Mouse (Mus musculus) natural killer cell, adult 2 months (primary cell): ENCODE data around the gene Ifngr1.

Experiments
- DNase-seq, 2 experiments: peaks; one replicate each; pipeline ENCODE4 v3.0.0; 2022; ENCODE audit warnings: low spot score in 2 of 2

Gene Ifngr1

DNA sequence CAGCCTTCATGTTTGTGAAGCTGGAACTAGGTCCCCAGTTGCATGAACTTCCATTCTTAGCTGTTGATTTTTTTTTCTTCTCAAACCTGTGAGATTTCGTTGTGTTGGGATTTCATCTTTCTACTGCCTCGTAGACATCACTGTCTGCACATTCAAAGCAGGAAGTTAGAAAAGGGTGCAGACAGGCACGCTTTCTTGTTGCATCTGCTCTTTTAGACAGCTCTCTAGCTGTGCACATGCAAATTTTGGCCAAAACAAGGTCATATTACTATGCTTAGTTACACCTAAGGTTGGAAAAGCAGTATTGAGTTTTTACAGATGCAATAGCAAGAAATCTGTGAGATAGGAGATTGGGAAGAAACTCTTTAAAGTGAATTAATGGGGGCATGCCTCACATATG lies 4.5 kb upstream of the Ifngr1 start:
- DNase-seq = no peak

DNA sequence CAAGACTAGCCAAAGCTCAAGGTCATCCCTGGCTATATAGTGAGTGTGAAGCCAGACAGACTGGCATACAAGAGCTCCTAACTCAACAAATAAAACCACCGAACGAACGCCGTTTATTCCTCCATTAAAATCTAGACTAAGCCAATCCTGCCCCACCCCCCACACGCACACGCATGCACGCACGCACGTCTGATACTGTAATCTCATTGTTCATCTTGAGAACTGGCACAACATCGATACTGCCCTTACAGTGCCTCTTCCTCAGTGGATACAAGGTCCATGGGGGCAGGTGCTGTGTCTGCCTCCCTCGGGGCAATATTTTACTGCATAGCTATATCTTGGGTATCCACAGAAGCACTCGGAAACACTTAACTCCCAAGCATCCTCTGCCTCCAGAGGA lies 2.1 kb upstream of the Ifngr1 start:
- DNase-seq = no peak

DNA sequence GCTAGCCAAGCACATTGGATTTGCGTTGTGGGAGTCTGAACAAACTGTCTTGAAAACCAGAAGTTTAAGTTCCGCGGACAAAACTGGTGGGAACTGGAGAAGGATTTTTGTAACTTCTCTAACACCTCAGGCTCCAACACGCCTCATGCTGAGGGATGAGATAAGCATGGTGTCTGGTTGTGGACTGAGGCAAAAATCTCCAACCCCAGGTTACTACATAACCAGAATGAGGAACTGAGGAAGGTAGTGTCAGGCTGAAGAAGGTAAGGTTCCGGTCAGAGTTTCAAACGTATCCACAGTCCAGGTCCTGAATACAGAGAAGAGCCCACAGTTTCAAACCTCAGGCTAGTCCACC lies 486 bp upstream of the Ifngr1 start:
- DNase-seq = no peak

DNA sequence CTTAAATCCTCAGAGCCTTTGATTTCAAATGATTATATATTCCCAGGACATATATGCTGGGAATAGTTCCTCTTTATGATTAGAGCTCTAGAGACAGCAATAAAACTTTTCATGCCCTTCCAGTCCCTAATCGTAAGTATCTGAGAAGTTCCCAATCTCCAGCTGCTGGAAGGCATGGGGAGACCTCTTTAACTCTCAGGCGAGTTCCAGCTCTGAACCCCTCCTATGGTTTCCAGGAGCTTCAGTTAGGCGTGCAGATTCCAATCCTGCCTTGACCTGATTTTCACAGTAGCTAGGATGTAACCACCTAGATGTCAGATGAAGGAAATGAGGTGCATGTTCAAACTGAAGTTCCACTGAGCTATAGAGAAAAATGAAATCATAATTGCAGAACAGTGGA lies 807 bp downstream of the Ifngr1 start:
- no peak for DNase-seq

DNA sequence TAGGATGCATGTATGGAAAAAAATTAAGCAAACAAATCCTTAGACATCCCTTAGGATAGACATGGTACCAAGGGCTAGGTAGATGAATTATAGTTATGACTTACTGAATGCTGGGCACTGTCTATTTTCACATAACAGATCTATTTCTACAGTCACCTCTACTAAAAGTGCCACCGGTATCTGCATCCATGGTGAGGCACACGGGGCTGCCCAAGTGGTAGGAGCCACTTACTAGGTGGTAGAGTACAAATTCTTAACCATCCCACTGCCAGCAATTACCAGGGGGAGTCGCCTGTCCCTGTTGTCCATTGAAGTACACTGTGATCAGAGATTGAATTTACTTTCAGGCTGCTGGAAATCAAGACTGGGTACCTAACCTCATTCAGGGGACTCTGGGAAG lies 1.5 kb downstream of the Ifngr1 start:
- no peak for DNase-seq

DNA sequence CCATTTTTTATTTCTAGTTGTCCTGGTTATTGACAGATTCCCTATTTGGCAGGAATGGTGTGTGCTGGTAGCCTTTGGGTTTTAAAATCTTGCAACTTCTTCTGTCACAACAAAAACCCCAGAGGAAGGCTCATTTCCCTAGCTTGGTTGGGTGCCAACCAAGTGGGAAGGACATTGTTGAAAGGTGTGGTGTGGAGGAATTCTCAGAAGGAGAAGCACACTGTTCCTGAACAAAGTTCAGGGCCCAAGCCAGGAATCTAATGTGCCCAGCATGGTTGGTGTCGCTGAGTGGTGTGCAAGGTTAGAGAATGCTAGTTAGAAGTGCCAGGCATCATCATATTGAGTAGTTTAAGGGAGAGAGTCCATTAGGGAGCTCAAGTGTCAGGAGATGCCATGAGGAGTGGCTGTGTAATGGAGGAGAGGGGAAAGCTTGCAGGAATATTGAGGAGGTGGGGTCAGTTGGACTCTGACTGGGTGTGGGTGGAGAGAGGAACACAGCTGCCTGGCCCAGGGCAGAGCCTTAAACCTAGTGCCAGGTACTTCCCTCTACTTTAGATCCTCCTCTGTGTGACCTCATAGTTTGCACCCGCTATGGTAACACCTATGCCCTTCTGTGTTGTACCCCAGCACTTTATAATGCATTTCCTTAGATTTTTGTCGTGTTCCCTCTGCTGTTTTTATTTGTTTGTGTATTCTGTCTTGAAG lies 2.6 kb downstream of the Ifngr1 start:
- peak in 1 of 2 experiments; percentile 54 for DNase-seq

DNA sequence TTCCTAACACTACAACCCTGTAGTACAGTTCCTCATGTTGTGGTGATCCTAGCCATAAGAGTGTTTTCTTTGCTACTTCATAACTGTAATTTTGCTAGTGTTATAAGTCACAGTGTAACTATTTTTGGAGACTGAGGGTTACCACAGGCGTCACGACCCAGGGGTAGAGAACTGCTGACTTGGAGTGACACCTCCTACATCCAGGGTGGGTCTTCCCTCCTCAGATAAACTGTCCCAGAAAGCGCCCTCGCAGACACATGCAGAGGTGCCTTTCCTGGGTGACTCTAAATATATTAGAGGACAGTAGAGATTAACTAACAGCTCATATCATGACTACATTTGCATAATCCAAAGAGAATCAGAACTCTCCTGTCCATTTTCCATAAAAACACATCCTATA lies 5.1 kb downstream of the Ifngr1 start:
- peak in 1 of 2 experiments; percentile 39 for DNase-seq

DNA sequence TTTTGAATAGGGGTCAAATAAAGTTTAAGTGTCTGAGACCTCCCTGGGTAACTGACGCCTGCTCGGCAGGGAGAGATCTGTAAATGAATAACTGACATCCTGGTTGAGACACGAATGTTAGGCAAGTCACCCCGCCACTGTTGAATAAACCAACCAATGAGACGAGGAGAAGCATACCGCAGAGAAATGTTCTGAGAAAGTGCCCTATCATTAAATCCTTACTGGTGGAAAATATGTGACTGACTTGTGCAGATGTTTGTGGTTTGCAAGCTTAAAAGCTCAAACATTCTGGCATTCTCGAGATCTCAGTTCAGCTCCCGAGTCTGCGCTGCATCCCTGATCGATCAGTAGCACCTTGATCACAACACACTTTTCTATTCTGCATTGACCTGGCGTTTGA lies 6.3 kb downstream of the Ifngr1 start:
- no peak for DNase-seq

DNA sequence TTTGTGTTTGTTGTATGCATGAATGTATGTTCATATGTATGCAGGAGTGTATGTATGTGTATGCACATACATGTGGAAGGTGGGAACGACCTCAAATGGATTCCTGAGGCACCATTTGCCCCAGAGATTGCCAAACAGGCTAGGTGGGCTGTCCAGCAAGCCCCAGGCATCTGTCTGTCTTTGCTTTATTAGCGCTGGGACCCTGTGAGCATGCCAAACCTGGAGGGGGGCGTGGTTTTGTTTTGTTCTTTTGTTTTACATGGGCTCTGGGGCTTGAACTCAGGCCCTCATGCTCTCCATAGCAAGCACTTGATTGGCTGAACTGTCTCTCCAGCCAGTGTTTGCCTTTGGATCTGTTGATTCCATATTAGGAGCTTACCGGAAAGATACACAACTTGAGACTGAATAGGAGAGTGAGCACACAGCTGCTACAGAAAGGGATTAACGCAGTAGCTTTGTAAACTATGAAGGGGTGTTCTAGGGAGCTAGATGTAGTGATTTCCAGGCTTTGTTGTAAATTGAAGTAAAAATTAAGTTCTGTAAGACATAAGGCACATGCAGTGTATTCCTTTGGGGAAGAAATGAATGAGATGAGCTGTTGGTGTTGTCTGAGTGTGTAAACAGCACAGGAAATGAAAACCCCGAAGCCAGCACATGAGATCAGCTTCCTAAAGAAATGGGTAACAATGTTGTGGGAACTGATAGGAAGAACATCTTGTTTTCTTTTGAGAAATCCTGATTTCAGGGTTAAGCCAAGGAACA lies 7.8 kb downstream of the Ifngr1 start:
- DNase-seq = no peak

DNA sequence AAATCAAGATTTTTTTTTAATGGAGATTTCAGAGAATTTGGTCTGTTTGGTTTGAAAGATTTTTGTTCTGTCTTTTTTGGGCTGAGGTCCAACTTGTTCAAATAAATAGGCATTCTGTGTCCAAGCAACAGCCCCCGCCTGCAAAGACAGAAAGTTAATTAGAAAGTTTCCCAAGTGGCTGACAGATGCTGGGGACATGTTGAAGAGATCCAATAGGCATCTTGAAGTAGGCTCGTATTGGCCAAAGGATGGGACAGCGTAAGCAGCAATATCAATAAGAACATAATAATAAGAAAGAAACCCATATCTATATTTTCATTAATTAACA lies 8.3 kb downstream of the Ifngr1 start:
- DNase-seq = no peak

DNA sequence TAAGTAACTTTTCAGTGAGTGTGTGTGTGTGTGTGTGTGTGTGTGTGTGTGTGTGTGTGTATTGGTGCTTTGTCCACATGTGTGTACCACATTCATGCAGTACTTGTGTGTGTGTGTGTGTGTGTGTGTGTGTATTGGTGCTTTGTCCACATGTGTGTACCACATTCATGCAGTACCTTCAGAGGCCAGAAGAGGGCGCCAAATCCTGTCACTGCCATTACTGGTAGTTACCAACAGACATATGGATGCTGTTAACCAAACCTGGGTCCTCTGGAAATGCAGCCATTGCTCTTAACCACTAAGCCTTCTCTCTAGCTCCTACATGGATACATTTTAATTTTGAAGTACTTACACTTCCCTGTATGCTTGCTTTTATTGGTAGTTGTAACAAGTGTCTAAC lies 9.8 kb downstream of the Ifngr1 start:
- peak; percentile 71 to 77 for DNase-seq

DNA sequence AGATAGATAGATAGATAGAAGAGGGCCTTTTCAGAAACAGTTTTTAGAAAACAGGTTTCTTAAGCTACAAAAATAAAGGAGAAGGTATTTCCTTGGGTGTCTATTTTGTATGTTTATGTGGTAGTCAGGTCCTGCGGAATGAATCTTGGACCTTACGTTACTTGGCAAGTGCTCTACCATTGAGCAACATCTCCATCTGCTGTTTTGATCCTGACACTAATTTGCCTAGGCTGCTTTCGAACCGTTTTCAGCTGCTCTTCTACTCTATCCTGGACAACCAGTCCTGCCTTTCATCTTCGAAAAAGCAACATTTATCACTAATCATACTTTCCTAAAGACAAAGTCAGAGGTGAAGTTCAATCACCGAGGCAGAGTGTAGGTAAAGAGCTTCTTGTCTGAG lies 11.5 kb downstream of the Ifngr1 start:
- no peak for DNase-seq

DNA sequence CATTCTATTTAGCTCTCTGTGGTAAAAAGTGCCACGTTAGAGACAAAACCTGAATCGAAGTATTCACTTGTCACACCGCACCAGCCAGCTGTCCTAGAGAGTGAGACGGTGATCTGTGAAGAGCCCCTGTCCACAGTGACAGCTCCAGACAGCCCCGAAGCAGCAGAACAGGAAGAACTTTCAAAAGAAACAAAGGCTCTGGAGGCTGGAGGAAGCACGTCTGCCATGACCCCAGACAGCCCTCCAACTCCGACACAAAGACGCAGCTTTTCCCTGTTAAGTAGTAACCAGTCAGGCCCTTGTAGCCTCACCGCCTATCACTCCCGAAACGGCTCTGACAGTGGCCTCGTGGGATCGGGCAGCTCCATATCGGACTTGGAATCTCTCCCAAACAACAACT lies 17.4 kb downstream of the Ifngr1 start:
- DNase-seq = no peak

DNA sequence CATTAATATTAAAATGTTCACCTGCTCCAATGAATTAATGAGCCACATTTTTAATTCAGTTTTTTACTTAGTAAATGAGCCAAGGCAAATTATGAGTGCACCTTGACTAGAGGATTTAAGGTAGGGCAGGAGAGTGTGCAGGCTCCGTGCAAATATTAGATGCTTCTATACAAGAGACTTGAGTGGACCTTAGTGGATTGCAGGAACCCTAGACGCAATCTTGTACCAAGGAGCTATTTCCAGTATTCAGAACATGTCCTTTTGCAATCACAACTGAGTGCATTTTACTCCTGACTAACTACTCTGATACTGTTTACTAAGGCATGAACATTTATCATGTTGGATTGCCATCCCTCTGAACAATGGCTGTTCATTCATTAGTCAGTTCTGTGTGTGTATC lies 19.9 kb downstream of the Ifngr1 start:
- no peak for DNase-seq

DNA sequence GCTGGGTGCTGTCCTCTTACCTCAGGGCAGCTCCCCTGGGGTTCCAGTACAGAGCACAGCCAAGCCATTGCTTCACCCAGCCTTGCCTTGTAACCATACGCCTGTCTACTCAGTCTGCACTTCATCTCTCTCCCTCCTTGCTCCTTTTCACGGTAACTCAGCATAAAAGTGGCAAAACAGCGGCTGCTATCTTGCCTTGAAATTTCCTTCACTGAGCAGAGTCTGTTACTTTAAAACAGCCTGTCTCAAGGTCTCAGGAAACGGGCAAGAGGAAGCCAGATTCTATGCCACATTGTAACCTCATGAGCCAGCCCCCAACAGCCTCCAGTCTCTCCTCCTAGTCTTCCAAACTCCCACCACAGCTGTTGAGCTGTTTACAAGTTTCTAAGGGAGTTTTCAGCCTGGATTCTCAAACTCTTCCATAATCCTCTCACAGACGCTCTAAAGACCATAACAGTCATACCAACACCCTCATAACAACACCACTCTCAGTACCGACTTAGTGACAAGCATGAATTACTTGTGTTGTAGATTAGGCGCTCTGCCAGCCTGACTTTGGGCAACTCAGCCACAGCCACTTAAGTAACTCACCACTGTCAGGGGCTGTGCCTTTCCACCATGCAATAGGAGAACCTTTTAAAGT lies 21.5 kb downstream of the Ifngr1 start:
- DNase-seq = peak in 1 of 2 experiments; percentile 37

DNA sequence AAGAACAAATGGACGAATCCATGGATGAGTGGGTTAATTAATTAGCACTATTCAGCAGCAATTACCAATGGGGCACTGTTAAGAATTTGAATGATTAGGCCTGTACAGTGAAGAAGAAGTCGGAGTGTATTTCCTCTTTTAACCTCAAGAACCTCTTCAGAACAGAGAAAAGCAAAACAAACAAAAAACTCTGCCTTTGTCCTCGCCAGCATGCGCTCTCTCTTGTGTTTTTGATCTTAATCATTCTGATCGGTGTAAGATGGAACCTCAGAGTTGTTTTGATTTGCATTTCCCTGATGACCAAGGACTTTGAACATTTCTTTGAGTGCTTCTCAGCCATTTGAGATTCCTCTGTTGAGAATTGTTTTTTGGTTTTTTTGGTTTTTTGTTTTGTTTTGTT lies 28.0 kb downstream of the Ifngr1 start:
- DNase-seq = no peak

DNA sequence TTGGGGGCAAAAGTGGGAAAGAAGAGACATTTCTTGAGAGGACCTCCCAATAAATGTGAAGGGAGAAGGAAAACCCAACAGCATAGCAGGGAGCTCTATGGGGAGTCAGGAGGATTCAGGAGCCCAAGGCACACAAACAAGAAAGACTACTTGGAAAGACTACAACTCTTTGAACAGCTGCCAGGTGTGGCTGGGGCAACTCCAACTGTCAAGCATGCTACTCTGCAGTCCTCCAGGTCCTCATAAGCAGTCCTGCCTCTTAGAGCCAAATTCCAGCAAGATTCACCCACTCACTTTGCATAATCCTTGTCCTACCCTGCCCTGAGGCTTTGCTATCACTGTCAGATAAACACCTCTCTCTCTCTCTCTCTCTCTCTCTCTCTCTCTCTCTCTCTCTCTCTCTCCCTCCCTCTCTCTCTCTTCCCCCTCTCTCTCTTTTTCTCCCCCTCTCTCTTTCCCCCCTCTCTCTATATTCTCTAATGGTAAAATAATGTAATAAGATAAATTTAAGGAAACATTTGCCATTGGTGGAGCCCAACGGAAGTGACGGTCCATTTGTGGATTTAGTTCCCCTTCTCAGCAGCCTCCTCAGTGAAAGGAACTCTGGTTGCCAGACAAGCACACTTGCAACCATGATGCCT lies 29.8 kb downstream of the Ifngr1 start, which contains the start of gene Il22ra2:
TSS of gene Il22ra2 (plus strand) at position 591 of the 641 bp plus-strand sequence.
- DNase-seq = no peak

DNA sequence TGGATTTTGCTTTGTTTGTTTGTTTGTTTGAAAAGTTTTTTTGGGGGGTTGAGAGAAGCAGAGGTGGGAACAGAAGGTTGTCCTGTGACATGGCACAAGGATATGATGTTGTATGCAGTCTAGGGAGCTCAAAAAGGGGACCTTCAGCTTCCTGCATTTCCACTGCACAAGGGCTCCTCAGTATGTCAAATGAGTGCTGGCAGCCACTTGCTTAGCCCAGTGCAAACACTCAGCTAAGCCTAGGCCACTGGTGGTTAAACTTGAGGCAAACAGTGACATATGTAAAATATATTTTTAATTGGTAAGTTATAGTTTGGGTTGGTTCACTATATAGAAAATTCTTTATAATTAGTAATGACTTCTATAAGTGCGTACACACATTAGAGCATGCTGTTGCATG lies 32.9 kb downstream of the Ifngr1 start:
- DNase-seq = no peak

DNA sequence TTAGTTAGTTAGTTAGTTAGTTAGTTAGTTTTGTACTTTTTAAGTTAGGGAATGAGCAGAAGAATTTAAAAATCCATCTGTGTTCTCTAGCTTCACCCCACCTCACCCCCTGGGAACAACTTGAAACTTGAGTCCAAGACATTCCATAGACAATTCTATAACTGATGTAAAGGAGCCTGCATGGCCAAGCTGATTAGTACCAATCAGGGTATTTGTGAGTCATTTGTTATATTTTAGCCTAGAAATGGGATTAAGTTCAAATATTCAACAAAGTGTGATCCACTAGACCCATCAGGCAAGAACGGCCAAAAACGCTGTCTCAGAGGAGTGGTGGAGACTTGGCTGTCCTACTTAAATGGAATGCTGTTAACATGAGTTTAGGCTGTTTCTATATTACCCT lies 35.6 kb downstream of the Ifngr1 start:
- DNase-seq = no peak

DNA sequence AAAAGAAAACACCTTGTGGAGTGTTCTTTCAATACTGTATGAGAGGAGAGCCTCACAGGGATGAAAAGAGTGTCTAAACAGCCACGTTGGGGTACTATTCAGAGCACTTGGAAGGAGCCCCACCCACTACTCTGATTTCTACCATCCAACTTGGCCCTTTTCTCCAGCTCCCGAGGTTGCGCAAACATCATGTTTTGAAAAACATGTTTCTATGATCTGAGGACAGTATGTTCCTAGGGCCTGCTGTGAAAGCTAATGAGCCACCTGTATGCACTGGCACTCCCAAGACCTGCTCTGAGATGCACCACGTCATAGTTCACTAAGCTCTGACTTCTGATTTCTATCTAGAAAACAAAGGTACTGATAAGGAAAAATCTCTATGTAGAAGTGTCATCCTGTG lies 36.0 kb downstream of the Ifngr1 start:
- DNase-seq = no peak

DNA sequence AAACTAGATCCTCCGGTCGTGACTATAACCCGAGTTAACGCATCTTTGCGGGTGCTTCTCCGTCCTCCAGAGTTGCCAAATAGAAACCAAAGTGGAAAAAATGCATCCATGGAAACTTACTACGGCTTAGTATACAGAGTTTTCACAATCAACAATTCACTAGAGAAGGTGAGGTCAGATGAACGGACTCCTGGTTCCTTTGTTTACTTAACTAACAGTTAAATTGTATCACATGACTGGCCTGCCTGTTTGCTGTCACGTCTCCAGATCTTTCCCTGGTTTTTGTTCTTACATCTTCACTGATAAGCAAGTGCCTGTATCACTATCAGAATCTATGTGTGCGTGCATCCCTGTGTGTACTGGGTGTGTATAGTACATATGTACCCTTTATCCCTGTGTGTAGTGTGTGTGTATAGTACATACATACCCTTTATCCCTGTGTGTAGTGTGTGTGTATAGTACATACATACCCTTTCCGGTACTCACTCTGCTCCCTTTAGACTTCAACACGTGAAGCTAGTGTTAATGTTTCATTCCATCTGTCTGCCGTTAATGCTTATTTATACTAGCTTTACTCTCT lies 40.0 kb downstream of the Ifngr1 start:
- DNase-seq = no peak

DNA sequence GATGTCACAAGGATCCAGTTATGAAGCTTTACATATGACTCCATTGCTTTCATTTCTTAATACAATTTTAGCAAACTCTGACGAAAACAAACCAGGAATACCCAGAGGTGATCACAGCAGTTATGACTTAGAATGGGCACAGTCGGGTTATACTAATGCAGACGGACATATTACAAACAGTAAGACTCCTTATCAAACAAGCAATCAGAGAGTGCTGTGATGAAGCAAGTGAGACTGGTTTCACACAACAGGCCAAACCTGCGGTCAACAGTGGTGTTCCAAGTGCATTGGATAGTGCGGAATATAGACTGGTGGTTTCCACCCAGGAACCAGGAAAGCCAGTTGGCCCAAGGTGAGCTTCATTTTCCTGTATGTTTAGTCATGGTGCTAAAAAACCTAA lies 47.1 kb downstream of the Ifngr1 start:
- DNase-seq = no peak
